ENCODE assay signal across 8 mouse cellular contexts in the genomic region with DNA sequence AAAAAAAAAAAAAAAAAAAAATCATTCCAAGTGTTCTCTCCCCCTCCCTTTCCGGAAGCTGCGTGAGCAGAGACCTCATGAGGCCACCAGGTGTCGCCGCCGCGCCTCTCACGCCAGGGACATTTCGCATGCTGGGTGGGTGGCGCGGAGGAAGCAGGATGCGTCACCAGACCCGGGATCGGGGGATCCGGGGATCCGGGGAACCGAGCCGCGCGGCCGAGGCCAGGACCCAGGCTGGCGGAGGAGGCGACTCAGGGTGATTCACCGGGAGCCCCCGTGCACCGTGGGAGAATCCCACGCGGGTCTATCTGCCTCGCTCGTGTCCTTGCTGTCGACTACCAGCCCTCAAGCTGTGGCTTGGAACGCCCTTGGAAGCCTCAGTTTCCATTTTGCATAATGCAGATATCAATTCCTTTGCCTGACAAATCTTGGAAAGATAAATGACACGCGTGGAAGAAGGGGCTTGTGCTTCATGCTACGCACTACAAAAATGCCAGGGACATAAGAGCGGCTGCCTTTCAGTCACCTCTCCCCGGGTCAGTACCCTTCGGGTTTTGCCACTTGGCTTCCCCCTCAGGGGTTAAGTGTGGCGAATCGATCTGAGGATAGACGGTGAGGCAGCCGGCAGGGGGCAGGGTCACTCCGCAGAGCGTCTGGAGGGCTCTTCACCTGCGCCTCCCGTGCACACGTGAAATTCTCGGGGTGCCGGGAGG. TPM values are rescaled to one million over a fixed set of nuclear protein-coding genes. Genes with fewer than 3 reads are reported as not detected.
DNase-seq lines count a peak whose midpoint lies in the region; ATAC-seq and TF ChIP-seq lines count a peak whose summit lies in the region.

No protein-coding gene starts in this region.

- H3K9me3 ChIP-seq in hindbrain, postnatal 0 days (ENCODE audit: low read length) = no peaks in the 10 kb centered on the region

- DNase-seq in ZHBTc4 (ENCODE audit: low read depth, low spot score) = peak; percentile 96
- peak; percentile 86 to 92 for DNase-seq in cerebellum, postnatal 4 days (ENCODE audit: low spot score in 2 of 2)
- DNase-seq in gastrocnemius, adult 2 months = peak; percentile 94
- DNase-seq in hindbrain, postnatal 0 days (ENCODE audit: low spot score) = peak; percentile 95
- DNase-seq in left cerebral cortex, adult 8-10 months (ENCODE audit: low spot score in 2 of 2) = peak; percentile 88 to 90
- DNase-seq in right cerebral cortex, adult 18-20 months = peak; percentile 96
- peak; percentile 83 for DNase-seq in urinary bladder, adult 2 months (ENCODE audit: low spot score)

- peak overlapping the region; percentile 95 for H3K27ac ChIP-seq in gastrocnemius, adult 2 months
- H3K27ac ChIP-seq in hindbrain, postnatal 0 days = peak overlapping the region; percentile 65; the same call in 1 of the 2 replicates

- H3K4me3 ChIP-seq in gastrocnemius, adult 2 months = peak overlapping the region; percentile 88
- H3K4me3 ChIP-seq in hindbrain, postnatal 0 days (ENCODE audit: low read length) = peak overlapping the region; percentile 44

- ATAC-seq in hindbrain, postnatal 0 days = peak; percentile 31; the same call in 1 of the 2 replicates
- ATAC-seq in megakaryocyte, adult 5-6 weeks (ENCODE audit: poor library complexity, severe bottlenecking) = peak; percentile 58

- intact Hi-C loops in gastrocnemius, adult 2 months (cut with DNase I) = loop anchor here (1.0 to 10.0 kb wide), 5 partner anchors 27 to 246 kb away; a partner anchor contains a TSS

- under 1% methylated on average over 48 of the region's 48 CpGs for WGBS in hindbrain, postnatal 0 days

- no peaks in the 10 kb centered on the region for H3K36me3 ChIP-seq in hindbrain, postnatal 0 days (ENCODE audit: insufficient read depth, low read length)

- H3K27me3 ChIP-seq in hindbrain, postnatal 0 days (ENCODE audit: insufficient read depth, low read length) = peaks cover 11% of the 10 kb centered on the region; the same call in 1 of the 2 replicates

- peak overlapping the region; percentile 93 for H3K4me2 ChIP-seq in hindbrain, postnatal 0 days (ENCODE audit: low read depth, low read length)

- TF ChIP-seq CTCF in gastrocnemius, adult 2 months (IDR thresholded peaks at IDR 0.05) = peak; percentile 83
- peak; percentile 86 for TF ChIP-seq CTCF in hindbrain, postnatal 0 days (IDR thresholded peaks at IDR 0.05; ENCODE audit: low read depth)

- peaks cover 14% of the 10 kb centered on the region for H3K4me1 ChIP-seq in hindbrain, postnatal 0 days (ENCODE audit: insufficient read depth, low read length)

- peak overlapping the region; percentile 53 for H3K9ac ChIP-seq in hindbrain, postnatal 0 days (replicated peaks; ENCODE audit: low read length)

RNA-seq across cellular contexts. Expression of a gene that starts 1.1 kb away (rescaled TPM):
- 10 to 100 TPM; 23.6 to 28.4 TPM for total RNA-seq in gastrocnemius, adult 2 months (2021)
- 4.4 and 8.2 TPM in 2 replicates for total RNA-seq in hindbrain, postnatal 0 days (2014; rRNA removed)
- polyA plus RNA-seq in hindbrain, postnatal 0 days (2015; fragmentation: Nextera tagmentation; extraction: Ambion mirVana) = 7.5 and 8.6 TPM in 2 replicates
- 10 to 100 TPM; 13.8 to 24.0 (median 20.6) TPM for total RNA-seq in left cerebral cortex, adult 8-10 months (2022)
- 11.0 and 12.9 TPM in 2 replicates for total RNA-seq in megakaryocyte, adult 5-6 weeks (2015)
- total RNA-seq in megakaryocyte, adult 5-6 weeks (2017) = 9.4 and 20.3 TPM in 2 replicates
- 17.9 and 29.9 TPM in 2 replicates for polyA plus RNA-seq in urinary bladder, adult 2 months (2012; rRNA removed)

RNA-seq across cellular contexts. Expression of a gene that starts 10.7 kb away (rescaled TPM):
- 1 to 10 TPM; 1.9 to 3.0 TPM for total RNA-seq in gastrocnemius, adult 2 months (2021)
- 42.3 and 43.2 TPM in 2 replicates for total RNA-seq in hindbrain, postnatal 0 days (2014; rRNA removed)
- polyA plus RNA-seq in hindbrain, postnatal 0 days (2015; fragmentation: Nextera tagmentation; extraction: Ambion mirVana) = 24.8 and 25.6 TPM in 2 replicates
- 10 to 100 TPM; 17.6 to 21.2 (median 20.1) TPM for total RNA-seq in left cerebral cortex, adult 8-10 months (2022)
- 7.7 and 9.5 TPM in 2 replicates for total RNA-seq in megakaryocyte, adult 5-6 weeks (2015)
- total RNA-seq in megakaryocyte, adult 5-6 weeks (2017) = 35.2 and 35.8 TPM in 2 replicates
- 10.5 and 14.1 TPM in 2 replicates for polyA plus RNA-seq in urinary bladder, adult 2 months (2012; rRNA removed)

RNA-seq across cellular contexts. Expression of a gene that starts 28.0 kb away (rescaled TPM):
- total RNA-seq in gastrocnemius, adult 2 months (2021) = 100 to 1,000 TPM; 110 to 139 TPM
- 150 and 155 TPM in 2 replicates for total RNA-seq in hindbrain, postnatal 0 days (2014; rRNA removed)
- 366 and 369 TPM in 2 replicates for polyA plus RNA-seq in hindbrain, postnatal 0 days (2015; fragmentation: Nextera tagmentation; extraction: Ambion mirVana)
- total RNA-seq in left cerebral cortex, adult 8-10 months (2022) = 100 to 1,000 TPM; 106 to 147 (median 124) TPM
- 60.1 and 74.7 TPM in 2 replicates for total RNA-seq in megakaryocyte, adult 5-6 weeks (2015)
- total RNA-seq in megakaryocyte, adult 5-6 weeks (2017) = 31.8 and 44.9 TPM in 2 replicates
- 111 and 113 TPM in 2 replicates for polyA plus RNA-seq in urinary bladder, adult 2 months (2012; rRNA removed)

RNA-seq across cellular contexts. Expression of a gene that starts 57.1 kb away (rescaled TPM):
- under 1 TPM in 1 of 2 experiments, not detected in 1; 0.08 TPM for total RNA-seq in gastrocnemius, adult 2 months (2021)
- total RNA-seq in hindbrain, postnatal 0 days (2014; rRNA removed) = 0.04 and 0.10 TPM in 2 replicates
- 0.14 and 0.26 TPM in 2 replicates for polyA plus RNA-seq in hindbrain, postnatal 0 days (2015; fragmentation: Nextera tagmentation; extraction: Ambion mirVana)
- under 1 TPM; 0.22 to 0.60 (median 0.39) TPM for total RNA-seq in left cerebral cortex, adult 8-10 months (2022)
- total RNA-seq in megakaryocyte, adult 5-6 weeks (2015) = not detected in 2 replicates
- not detected in 2 replicates for total RNA-seq in megakaryocyte, adult 5-6 weeks (2017)
- polyA plus RNA-seq in urinary bladder, adult 2 months (2012; rRNA removed) = 0.44 and 0.49 TPM in 2 replicates

Comparison
In these comparisons a context has a peak if more than half of its experiments do, and no peak if none do; other contexts are left out.
1. Peak in every context shown above with its lines: DNase-seq, ATAC-seq, H3K4me3 ChIP-seq and H3K27ac ChIP-seq.